1 mouse cellular context compared by ENCODE assay signal in genomic region chr14:61439661-61440559, GRCm38 (mm10).
TF ChIP-seq lines count a peak whose summit lies in the region.

Kpna3 (minus strand) TSS chr14:61439874.

TF ChIP-seq in CH12.LX, 34 proteins besides CTCF, POLR2A, EP300 and RAD21 (continued from another document):
- TF ChIP-seq ZKSCAN1 (IDR thresholded peaks at IDR 0.05; ENCODE audit: borderline replicate concordance, low read depth, low read length) (peak; percentile 25; the same call in 1 of the 2 replicates), ELF1 (IDR thresholded peaks at IDR 0.05; ENCODE audit: low read depth, low read length) (peak; percentile 61), JUN (IDR thresholded peaks at IDR 0.05; ENCODE audit: insufficient read depth, low read depth, low read length) (no peak), MEF2A (IDR thresholded peaks at IDR 0.05; ENCODE audit: borderline replicate concordance, low read depth, low read length) (peak; percentile 48), BHLHE40 (IDR thresholded peaks at IDR 0.05; ENCODE audit: low read depth, low read length) (peak; percentile 81), CHD2 (IDR thresholded peaks at IDR 0.05; ENCODE audit: low read length) (no peak), SMC3 (IDR thresholded peaks at IDR 0.05; ENCODE audit: low read depth, low read length) (no peak), GABPA (IDR thresholded peaks at IDR 0.05; ENCODE audit: insufficient replicate concordance, low read depth, low read length) (peak; percentile 32; the same call in 1 of the 2 replicates), RCOR1 (conservative IDR thresholded peaks at IDR 0.05; ENCODE audit: low read depth, low read length) (no peak), ZNF384 (IDR thresholded peaks at IDR 0.05; ENCODE audit: low read depth, low read length) (no peak), USF2 (conservative IDR thresholded peaks at IDR 0.05; ENCODE audit: low read depth, low read length) (no peak), MYC (IDR thresholded peaks at IDR 0.05; ENCODE audit: low read depth, low read length) (peak; percentile 62)
